Mouse (Mus musculus): ENCODE data around the gene Cyp19a1.
A peak's percentile ranks its signal among the peaks of the same experiment; 100 is the strongest.

Gene Cyp19a1

DNA sequence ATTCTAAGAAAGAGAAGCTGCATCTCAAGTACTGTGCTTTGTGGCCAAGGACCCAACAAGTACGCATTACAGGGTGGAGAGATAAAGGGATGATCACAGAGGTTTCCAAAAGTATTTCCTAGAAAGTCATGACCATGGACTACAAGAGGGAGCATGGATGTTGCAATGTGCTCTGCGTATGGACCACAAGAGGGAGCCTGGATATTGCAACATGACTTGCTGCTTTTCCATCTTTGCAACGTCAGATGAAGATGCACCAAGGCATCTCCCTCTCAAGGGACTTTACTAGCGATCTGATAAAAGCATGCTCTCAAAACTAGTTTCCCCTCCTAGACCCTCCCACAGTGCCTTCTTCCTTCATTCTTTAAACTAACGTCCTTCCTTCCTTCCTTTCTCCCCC is 98.4 kb downstream of the Cyp19a1 start:
- peak in 1 of 2 experiments; percentile 6 for DNase-seq (ENCODE audit: low spot score in 2 of 2)

DNA sequence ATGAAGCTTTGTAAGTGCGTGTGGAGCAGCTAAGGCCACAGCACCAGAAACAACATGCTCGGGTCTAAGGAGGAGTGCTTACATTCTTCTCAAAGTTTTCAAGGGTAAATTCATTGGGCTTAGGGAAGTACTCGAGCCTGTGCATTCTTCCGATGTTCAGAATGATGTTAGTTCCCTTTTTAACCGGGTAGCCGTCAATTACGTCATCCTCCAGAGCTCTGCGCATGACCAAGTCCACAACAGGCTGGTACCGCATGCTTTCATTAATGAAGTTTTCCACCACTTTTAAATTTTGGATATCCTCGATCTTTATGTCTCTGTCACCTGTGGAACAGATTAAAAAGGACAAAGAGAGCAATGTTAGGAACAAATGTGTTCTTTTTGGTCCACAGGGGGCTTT is 99.5 kb downstream of the Cyp19a1 start:
- DNase-seq (ENCODE audit: low spot score in 2 of 2), result no peak

DNA sequence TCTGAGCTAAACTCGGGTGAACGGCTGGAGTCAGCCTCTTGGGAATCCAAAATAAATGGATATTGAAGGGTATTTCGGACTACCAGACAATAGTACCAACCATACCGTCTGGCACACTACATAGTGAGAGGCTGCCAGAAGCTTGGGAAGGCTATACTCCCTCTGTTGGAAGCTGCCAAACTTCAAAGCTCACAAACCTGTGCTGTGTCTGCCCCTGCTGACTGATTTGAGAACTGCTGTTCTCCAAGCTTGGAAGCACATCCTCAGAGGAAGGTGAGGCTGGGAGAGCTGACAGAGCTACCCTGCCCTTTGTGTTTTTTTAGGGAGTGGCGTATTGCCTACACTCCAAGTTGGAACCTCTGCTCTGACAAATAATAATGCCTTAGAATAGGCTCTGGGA is 104.8 kb downstream of the Cyp19a1 start:
- DNase-seq (ENCODE audit: low spot score in 2 of 2), result no peak

DNA sequence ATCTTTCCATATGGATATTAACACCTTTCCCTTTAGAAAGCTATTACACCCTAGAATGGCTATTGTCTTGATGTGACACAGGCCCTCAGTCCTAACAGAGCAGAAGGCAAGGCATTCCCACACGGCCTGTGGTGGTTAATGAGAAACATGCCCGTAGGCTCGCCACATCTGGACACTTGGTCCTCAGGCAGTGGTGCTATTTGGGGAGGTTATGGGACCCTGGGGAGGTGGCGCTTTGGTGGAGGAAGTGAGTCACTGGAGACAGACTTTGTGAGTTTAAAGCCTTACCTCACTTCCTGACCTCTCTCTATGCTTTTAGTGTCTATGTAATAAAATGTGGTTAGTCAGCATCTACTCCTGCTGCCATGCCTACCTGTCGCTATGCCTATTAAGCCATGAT is 114.2 kb downstream of the Cyp19a1 start:
- DNase-seq (ENCODE audit: low spot score in 2 of 2), result no peak

DNA sequence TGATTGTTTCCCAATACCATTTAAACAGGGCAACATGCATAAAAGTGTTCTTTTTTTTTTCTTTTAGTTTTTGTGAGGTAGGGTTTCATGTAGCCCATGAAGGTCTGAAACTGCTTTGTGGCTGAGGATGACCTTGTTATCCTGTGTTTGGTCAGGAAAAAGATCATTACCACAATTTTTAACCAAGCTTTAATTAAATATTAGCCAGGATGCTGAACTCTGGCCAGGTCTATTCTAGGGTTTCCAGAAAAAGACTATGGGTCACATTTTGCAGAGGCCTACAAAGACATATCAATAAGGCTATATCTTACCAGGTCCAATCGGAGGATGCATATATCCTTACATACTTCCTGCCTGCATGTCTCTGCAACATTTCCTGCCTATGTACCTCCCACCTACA is 128.7 kb downstream of the Cyp19a1 start:
- no peak for DNase-seq (ENCODE audit: low spot score in 2 of 2)

All from frontal cortex, postnatal 25 days (tissue).